Mouse (Mus musculus) gastrocnemius, adult 2 months (tissue): ENCODE results near the gene Zfp341. TPM values are rescaled to one million over a fixed set of nuclear protein-coding genes. Genes with fewer than 3 reads are reported as not detected.

Experiments used
- DNase-seq: peaks from one replicate; pipeline ENCODE4 v3.0.0; 2022
- H3K27ac ChIP-seq: fragments of 200-600 bp; 2 replicates; pipeline ENCODE4 v1.8.1; 2022; ENCODE audit warnings: mild to moderate bottlenecking
- H3K4me3 ChIP-seq: fragments of 200-600 bp; 2 replicates; pipeline ENCODE4 v1.8.1; 2022; ENCODE audit warnings: mild to moderate bottlenecking, moderate library complexity
- CTCF ChIP-seq: fragments of 200-600 bp; IDR thresholded peaks from 2 replicates; pipeline ENCODE4 v1.8.1; 2022; ENCODE audit warnings: antibody characterized with exemption, mild to moderate bottlenecking, moderate library complexity
- intact Hi-C: fragments of 180-260 bp; cut with DNase I; formaldehyde crosslinking; loops from one replicate; pipeline ENCODE4 v1.15.1; 2025
- total RNA-seq, 2 experiments: library from RNA; stranded (reverse); gene quantifications; 2 replicates each; pipeline ENCODE4 v1.2.3; 2021

Zfp341 gene
- total RNA-seq, 2 experiments from 2014 or later = 2.6 to 3.5 TPM

DNA sequence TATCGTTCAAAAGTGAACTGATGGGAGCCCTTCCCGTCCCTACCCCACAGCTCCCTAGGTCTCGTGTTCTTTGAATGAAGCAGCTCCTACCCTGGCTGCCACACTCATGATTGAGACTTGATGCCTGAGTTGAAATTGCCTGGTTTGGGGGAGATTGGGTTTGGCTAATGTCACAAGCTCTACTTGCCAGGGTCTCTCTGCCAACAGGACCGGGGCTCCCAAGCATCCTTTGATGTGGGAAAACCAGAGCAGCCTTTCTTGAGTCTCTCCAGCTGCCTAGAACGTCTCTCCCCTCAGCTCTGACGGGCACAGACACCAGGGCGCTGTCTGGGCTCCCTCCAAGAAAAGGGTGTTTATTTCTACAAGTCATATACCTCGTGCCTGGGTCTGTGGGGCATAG is 82.6 kb downstream of the Zfp341 start:
- no peak for TF ChIP-seq CTCF
- Histone ChIP-seq H3K27ac (no peak overlapping the region), H3K4me3 (no peak overlapping the region)
- DNase-seq = no peak
- intact Hi-C loops = no loop called here

Other genes with a start within 250 kb of the Zfp341 start
- 10 to 100 TPM; 14.5 to 15.3 TPM for gene Cdk5rap1, start 240.3 kb upstream of the Zfp341 start, total RNA-seq
- 100 to 1,000 TPM; 245 to 247 TPM for gene Snta1, start 205.2 kb upstream of the Zfp341 start, total RNA-seq
- 10 to 100 TPM; 13.4 to 17.9 TPM for gene Cbfa2t2, start 176.8 kb upstream of the Zfp341 start, total RNA-seq
- not detected for gene 1700003F12Rik, start 66.2 kb upstream of the Zfp341 start, total RNA-seq
- not detected for gene Actl10, start 61.5 kb upstream of the Zfp341 start, total RNA-seq
- gene Necab3, start 54.4 kb upstream of the Zfp341 start, total RNA-seq = under 1 TPM; 0.33 to 0.36 TPM
- gene E2f1, start 43.4 kb upstream of the Zfp341 start, total RNA-seq = under 1 TPM; 0.28 to 0.64 TPM
- gene Pxmp4, start 9.6 kb upstream of the Zfp341 start, total RNA-seq = 10 to 100 TPM; 10.1 to 15.8 TPM
- not detected for gene 4930519P11Rik, start 140 bp downstream of the Zfp341 start, total RNA-seq
- gene Chmp4b, start 38.4 kb downstream of the Zfp341 start, total RNA-seq = 100 to 1,000 TPM; 111 to 119 TPM
- gene Gm14214, start 156.7 kb downstream of the Zfp341 start, total RNA-seq = not detected
- 10 to 100 TPM; 62.5 to 70.7 TPM for gene Raly, start 177.8 kb downstream of the Zfp341 start, total RNA-seq
- not detected for gene a, start 178.1 kb downstream of the Zfp341 start, total RNA-seq